Mouse (Mus musculus): Measurements from ENCODE around the gene Rars.

DNA sequence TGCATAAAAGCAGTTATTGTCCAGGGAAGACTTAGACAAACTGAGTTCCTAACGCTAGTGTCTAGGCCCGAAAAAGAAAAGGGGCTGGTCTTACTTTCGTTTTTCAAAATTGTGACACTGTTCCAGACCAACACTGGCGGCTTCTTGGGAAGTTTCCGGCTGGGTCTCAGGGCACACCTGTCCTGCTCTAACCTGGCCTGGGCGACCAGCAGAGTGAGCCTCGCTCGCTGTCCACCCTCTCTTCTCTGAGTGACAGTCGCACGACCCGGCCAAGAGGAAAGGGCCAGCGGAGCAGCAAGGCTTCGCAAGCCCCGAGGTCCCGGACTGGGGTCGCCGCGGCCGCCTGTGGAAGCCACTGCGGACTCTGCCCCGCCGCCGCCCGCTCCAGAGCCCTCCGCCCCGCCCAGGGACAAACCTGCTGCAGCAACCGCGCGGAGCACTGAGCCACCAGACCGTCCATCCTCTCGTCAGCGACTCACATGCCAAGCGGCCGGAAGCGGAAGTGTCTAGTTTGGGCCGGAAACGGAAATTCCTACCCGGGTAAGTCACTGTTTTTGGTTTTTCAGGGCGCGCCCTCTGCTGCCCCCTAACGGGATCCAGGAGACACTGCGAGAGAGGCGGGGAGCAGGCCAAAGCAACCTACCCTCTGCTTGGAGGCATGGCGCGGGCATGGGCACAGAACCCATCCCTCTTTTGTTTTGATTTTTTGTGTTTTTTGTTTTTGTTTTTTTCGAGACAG is at the start of gene Rars:
- peak; percentile 75 for TF ChIP-seq CTCF (IDR thresholded peaks at IDR 0.05; ENCODE audit: low read depth, low read length)
- TF ChIP-seq GATA1 (IDR thresholded peaks at IDR 0.05; ENCODE audit: borderline replicate concordance, low read length) = no peak
- TF ChIP-seq POLR2AphosphoS5 (IDR thresholded peaks at IDR 0.05; ENCODE audit: insufficient replicate concordance, low read depth, low read length) = no peak
- no peak for TF ChIP-seq TAL1 (conservative IDR thresholded peaks at IDR 0.05; ENCODE audit: low read depth, low read length)
- no peak for TF ChIP-seq GATA2 (IDR thresholded peaks at IDR 0.05; ENCODE audit: borderline replicate concordance, low read depth, low read length)

Data from G1E (cell line).